Mouse (Mus musculus) ovary, postnatal 10 days (tissue): Measurements from ENCODE around the gene Tm2d3.
A peak's percentile ranks its signal among the peaks of the same experiment; 100 is the strongest.

Source experiments
- DNase-seq: peaks from one replicate; pipeline ENCODE4 v3.0.0; 2022; ENCODE audit warnings: low spot score

The Tm2d3 gene

GRCm38 (mm10) chr7:65690869-65691268 lies at the start of gene Tm2d3:
Gene Tm2d3, plus strand, starts transcription at chr7:65691169.
- DNase-seq, result no peak

GRCm38 (mm10) chr7:65642371-65643304 lies 48.3 kb upstream of the Tm2d3 start:
- DNase-seq, result no peak

- DNase-seq, result no peak
Measured at GRCm38 (mm10) chr7:65643861-65644421, 47.0 kb upstream of the Tm2d3 start.

GRCm38 (mm10) chr7:65644643-65645351 lies 46.2 kb upstream of the Tm2d3 start, which contains the start of gene Tarsl2:
Gene Tarsl2, plus strand, starts transcription at chr7:65644898.
- DNase-seq, result peak; percentile 77

- no peak for DNase-seq
Measured at GRCm38 (mm10) chr7:65645996-65646395, 45.0 kb upstream of the Tm2d3 start.

GRCm38 (mm10) chr7:65650662-65651061 lies 40.3 kb upstream of the Tm2d3 start:
- DNase-seq, result no peak

GRCm38 (mm10) chr7:65657490-65658120 lies 33.4 kb upstream of the Tm2d3 start:
- DNase-seq, result no peak

GRCm38 (mm10) chr7:65663225-65663790 lies 27.7 kb upstream of the Tm2d3 start:
- no peak for DNase-seq

- DNase-seq, result no peak
Measured at GRCm38 (mm10) chr7:65663886-65664285, 27.1 kb upstream of the Tm2d3 start.

GRCm38 (mm10) chr7:65667491-65667890 lies 23.5 kb upstream of the Tm2d3 start:
- DNase-seq, result no peak

- no peak for DNase-seq
Measured at GRCm38 (mm10) chr7:65678050-65678449, 12.9 kb upstream of the Tm2d3 start.

- DNase-seq, result no peak
Measured at GRCm38 (mm10) chr7:65678900-65679595, 11.9 kb upstream of the Tm2d3 start.

- DNase-seq, result no peak
Measured at GRCm38 (mm10) chr7:65681166-65681565, 9.8 kb upstream of the Tm2d3 start.

- no peak for DNase-seq
Measured at GRCm38 (mm10) chr7:65684256-65684835, 6.6 kb upstream of the Tm2d3 start.

- no peak for DNase-seq
Measured at GRCm38 (mm10) chr7:65686664-65687063, 4.3 kb upstream of the Tm2d3 start.

GRCm38 (mm10) chr7:65691929-65692605 lies 1.1 kb downstream of the Tm2d3 start:
- no peak for DNase-seq

GRCm38 (mm10) chr7:65692883-65693282 lies 1.9 kb downstream of the Tm2d3 start:
- DNase-seq, result no peak

- peak; percentile 81 for DNase-seq
Measured at GRCm38 (mm10) chr7:65693301-65693821, 2.4 kb downstream of the Tm2d3 start.

GRCm38 (mm10) chr7:65696450-65696849 lies 5.5 kb downstream of the Tm2d3 start:
- no peak for DNase-seq

- no peak for DNase-seq
Measured at GRCm38 (mm10) chr7:65702076-65702475, 11.1 kb downstream of the Tm2d3 start.
